Mouse (Mus musculus): ENCODE data around the gene Sipa1l3. TPM values are rescaled to one million over a fixed set of nuclear protein-coding genes. Genes with fewer than 3 reads are reported as not detected.

The Sipa1l3 gene
- polyA plus RNA-seq, 1 experiment from 2014 or later: 22.4 TPM

DNA sequence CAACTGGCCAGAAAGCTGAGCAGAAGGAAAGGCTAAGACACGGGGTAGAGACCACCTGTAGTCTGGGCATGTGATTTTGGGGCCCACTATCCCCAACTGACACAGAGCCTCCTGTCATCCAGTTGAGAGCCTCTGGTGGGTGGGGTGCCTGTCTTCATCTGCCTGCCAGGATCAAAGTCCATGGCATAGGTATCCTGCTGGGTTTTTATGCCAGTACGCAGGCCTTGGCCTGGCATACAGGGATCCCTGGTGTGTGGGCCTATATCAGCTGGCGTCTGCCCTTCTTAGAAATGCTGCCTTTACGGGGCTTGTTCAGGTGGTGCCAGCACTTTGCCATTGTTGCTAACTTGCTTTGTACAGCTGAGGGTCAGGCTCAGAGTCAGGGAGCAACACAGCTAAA is 123.3 kb downstream of the Sipa1l3 start:
- no peaks in the 10 kb centered on the region for H3K9me3 ChIP-seq
- no peaks in the 10 kb centered on the region for H3K27me3 ChIP-seq (replicated peaks)
- no peak overlapping the region for H3K9ac ChIP-seq
- H3K4me1 ChIP-seq: no peaks in the 10 kb centered on the region
- WGBS: 65% methylated on average over 4 of the region's 4 CpGs
- H3K36me3 ChIP-seq (replicated peaks): peaks cover 3% of the 10 kb centered on the region; the same call in 1 of the 2 replicates
- ATAC-seq (replicated peaks): no peak
- no peak overlapping the region for H3K27ac ChIP-seq
- H3K4me2 ChIP-seq: no peak overlapping the region
- H3K4me3 ChIP-seq: no peak overlapping the region

DNA sequence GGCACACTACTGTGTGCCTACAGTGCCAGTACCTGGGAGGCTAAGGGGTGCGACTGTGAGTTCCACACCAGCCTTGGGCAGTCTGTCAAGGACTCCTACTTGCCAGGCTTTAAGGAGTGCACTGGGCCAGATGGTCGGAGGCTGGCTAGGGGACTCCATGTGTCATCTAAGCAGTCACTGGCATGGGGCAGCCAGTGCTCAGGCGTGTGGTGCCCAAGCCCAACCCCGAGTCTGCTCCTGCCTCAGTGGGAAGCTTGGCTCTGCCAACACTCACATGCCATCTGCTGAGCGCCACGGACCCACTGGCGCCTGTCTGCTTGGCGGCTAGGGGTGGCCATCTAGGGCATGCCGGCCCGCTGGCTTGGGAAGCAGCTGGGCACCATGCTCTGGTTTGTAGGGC is 125.1 kb downstream of the Sipa1l3 start:
- WGBS: 88% methylated on average over 10 of the region's 10 CpGs
- Histone ChIP-seq H3K4me3 (no peak overlapping the region), H3K9me3 (no peaks in the 10 kb centered on the region), H3K4me2 (no peak overlapping the region), H3K9ac (no peak overlapping the region), H3K36me3 (replicated peaks) (0 out of 2 replicates have a peak, but pooled peaks cover 3% of the 10 kb centered on the region), H3K27me3 (replicated peaks) (no peaks in the 10 kb centered on the region), H3K27ac (no peak overlapping the region), H3K4me1 (no peaks in the 10 kb centered on the region)
- no peak for ATAC-seq (replicated peaks)

DNA sequence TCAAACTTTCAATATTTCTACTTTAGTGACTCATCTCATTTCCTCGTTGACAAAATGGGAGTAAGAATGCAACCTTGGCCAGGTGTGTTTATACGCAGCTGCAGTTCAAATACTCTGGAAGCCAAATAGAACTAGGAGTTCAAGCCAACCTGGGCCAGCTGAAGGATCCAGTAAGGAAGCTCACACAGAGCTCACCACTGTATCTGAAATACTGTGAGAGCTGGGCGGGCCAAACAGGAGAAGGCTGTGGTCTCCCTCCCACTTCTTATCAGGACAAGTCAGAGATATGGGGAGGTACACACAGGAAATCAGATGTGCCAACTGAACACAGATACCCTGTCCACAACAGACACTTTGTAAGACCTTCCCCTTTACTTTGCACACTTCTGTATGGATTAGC is 125.6 kb downstream of the Sipa1l3 start:
- H3K4me3 ChIP-seq: no peak overlapping the region
- H3K4me2 ChIP-seq: no peak overlapping the region
- no peak for ATAC-seq (replicated peaks)
- H3K27me3 ChIP-seq (replicated peaks): no peaks in the 10 kb centered on the region
- H3K9ac ChIP-seq: no peak overlapping the region
- 87% methylated on average over 3 of the region's 3 CpGs for WGBS
- H3K36me3 ChIP-seq (replicated peaks): 0 out of 2 replicates have a peak, but pooled peaks cover 3% of the 10 kb centered on the region
- H3K4me1 ChIP-seq: no peaks in the 10 kb centered on the region
- H3K27ac ChIP-seq: no peak overlapping the region
- H3K9me3 ChIP-seq: no peaks in the 10 kb centered on the region

DNA sequence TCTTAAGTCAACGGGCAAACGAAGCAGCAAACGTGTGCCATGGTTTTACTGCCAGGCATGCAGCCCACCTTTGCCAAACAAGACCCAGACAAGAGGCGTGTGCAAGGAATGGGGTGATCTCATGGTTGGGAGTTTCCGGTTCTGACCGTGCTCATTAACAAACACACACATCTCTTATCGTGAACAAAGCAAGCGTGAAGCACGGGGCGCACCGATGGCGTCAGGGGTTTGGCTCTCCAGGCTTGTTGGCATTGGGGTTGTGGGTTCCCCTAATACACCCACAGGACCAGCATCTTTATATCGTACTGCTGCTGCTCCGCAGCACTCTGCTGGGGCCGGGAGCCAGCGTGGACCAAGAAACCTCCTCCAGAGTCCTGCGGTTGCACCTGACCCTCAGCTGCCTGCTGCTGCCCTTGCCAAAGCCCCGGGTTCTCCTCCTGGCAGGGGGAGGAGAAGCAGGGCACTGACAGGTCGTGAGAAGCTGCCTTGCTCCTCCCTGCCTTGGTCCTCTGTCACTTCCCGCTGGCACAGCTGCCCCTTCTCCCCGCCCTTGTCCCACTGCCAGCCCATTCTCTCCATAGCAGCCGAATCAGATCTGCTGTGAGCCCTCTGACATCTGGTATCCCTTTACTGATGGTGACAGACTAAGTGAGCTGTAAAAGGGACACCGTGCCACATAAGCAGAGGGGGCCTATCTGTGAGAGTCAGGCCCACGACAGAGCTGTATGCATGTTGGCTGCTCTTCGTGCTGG is 126.5 kb downstream of the Sipa1l3 start:
- no peak for ATAC-seq (replicated peaks)
- WGBS: 77% methylated on average over 25 of the region's 25 CpGs
- no peak overlapping the region for H3K4me2 ChIP-seq
- H3K9me3 ChIP-seq: no peaks in the 10 kb centered on the region
- no peaks in the 10 kb centered on the region for H3K4me1 ChIP-seq
- H3K27ac ChIP-seq: no peak overlapping the region; the same call in 1 of the 2 replicates
- no peaks in the 10 kb centered on the region for H3K27me3 ChIP-seq (replicated peaks)
- 0 out of 2 replicates have a peak, but pooled peaks cover 3% of the 10 kb centered on the region for H3K36me3 ChIP-seq (replicated peaks)
- H3K4me3 ChIP-seq: no peak overlapping the region
- H3K9ac ChIP-seq: no peak overlapping the region

DNA sequence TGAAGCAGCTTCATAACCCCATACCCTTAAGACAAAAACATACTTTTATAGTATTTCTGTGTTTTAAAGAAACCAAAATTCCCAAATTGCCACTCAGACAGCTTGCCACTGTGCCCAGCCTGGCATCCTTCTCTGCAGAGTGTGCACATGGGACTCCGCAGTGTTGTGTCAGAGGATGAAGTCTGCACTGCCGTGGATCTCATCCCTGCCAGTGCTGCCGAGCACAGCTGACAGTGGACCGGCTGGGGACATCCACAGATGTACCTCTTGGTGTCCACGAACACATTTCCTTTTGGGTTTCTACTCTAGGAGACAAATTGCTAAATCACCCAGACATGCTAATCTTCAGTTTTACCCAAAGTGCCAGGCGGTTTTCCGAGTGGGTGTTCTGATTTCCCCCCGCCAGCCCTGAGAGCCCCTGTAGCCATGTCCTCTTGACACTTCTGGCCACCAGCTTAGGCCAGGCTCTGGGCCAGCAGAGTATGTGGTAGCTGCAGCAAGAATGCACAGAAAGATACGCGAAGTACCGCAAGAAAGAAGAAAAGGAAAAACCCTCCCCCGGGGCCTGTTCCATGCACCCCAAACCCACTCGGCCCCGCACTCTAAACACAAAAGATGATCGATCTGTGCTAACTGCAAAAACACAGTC is 127.2 kb downstream of the Sipa1l3 start:
- H3K4me2 ChIP-seq: no peak overlapping the region
- H3K4me1 ChIP-seq: no peaks in the 10 kb centered on the region
- H3K4me3 ChIP-seq: no peak overlapping the region
- H3K27ac ChIP-seq: no peak overlapping the region
- no peak overlapping the region for H3K9ac ChIP-seq
- 85% methylated on average over 15 of the region's 15 CpGs for WGBS
- 0 out of 2 replicates have a peak, but pooled peaks cover 7% of the 10 kb centered on the region for H3K36me3 ChIP-seq (replicated peaks)
- H3K27me3 ChIP-seq (replicated peaks): no peaks in the 10 kb centered on the region
- no peaks in the 10 kb centered on the region for H3K9me3 ChIP-seq
- ATAC-seq (replicated peaks): no peak

DNA sequence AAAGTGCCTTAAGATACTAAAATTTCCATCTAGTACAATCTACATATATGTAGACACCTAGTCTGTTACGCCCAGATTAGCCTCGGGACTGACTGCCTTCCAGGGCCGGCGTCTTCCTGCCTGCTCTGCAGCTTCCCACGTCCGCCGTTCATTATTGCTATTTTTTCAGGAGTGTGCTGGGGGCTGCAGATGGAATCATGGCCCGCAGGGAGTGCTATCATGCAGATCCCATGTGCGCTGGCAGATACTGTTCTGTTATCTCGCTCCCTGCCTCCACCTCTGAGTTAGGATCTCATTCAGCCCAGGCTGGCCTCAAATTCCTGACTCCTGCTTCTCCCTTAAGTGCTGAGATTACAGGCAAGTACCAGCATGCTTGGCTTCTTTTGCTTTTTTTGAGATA is 128.2 kb downstream of the Sipa1l3 start:
- no peak for ATAC-seq (replicated peaks)
- WGBS: 79% methylated on average over 10 of the region's 10 CpGs
- Histone ChIP-seq H3K9ac (no peak overlapping the region), H3K4me1 (no peaks in the 10 kb centered on the region), H3K36me3 (replicated peaks) (peaks cover 11% of the 10 kb centered on the region; the same call in 1 of the 2 replicates), H3K4me2 (no peak overlapping the region), H3K27me3 (replicated peaks) (no peaks in the 10 kb centered on the region), H3K9me3 (no peaks in the 10 kb centered on the region), H3K27ac (no peak overlapping the region), H3K4me3 (no peak overlapping the region)

DNA sequence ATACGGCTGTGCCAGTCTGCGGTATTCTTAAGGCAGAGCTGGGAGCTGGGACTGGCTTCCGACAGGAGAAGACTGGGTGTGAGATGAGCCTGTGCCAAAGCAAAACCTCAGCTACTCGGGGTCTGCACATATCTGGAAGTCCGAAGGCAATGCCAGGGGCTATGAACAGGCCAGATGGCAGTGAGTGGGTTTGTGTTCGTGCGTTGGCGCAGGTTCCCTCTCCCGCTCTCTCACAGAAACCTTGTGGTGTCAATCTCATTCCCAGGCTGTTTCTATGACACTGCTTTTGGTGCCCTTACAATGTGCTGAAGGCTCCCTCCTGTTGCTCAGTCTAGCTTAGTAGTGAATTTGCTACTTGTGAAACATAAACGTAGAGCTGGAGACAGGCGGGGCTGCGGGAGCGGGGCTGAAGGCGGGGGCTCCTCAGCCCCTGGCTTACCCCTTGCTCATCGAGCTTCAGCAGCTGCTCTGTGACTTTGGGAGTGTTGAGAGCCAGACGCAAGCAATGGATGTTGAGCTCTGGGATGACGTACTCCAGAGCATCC is 130.8 kb downstream of the Sipa1l3 start:
- Histone ChIP-seq H3K36me3 (replicated peaks) (peaks cover 16% of the 10 kb centered on the region; the same call in 1 of the 2 replicates), H3K27ac (no peak overlapping the region), H3K9ac (no peak overlapping the region), H3K27me3 (replicated peaks) (no peaks in the 10 kb centered on the region), H3K4me3 (no peak overlapping the region), H3K4me2 (no peak overlapping the region), H3K4me1 (peaks cover 6% of the 10 kb centered on the region; the same call in 1 of the 2 replicates), H3K9me3 (no peaks in the 10 kb centered on the region)
- ATAC-seq (replicated peaks): no peak
- 81% methylated on average over 17 of the region's 17 CpGs for WGBS

DNA sequence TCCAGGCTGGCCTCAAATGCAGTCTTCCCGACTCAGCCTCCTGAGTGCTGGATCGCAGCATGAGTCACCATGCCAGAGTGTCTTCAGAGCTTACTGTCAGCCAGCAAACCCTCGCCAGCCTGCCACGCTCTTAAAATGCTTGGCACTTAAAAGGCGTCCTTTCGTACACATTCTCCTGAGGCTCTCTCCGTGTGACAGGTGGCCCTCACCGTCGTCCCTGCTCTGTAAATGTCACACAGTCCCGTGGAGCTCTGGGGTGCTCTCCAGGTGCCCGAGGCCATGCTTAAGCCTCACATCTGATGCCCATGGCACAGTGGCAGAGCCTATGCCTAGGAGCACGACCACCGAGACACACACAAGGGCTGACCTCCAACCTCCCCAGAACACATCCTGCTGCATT is 132.1 kb downstream of the Sipa1l3 start:
- Histone ChIP-seq H3K27ac (no peak overlapping the region), H3K36me3 (replicated peaks) (peaks cover 17% of the 10 kb centered on the region; the same call in 1 of the 2 replicates), H3K9me3 (no peaks in the 10 kb centered on the region), H3K4me2 (no peak overlapping the region), H3K4me1 (peaks cover 6% of the 10 kb centered on the region; the same call in 1 of the 2 replicates), H3K4me3 (no peak overlapping the region), H3K9ac (no peak overlapping the region), H3K27me3 (replicated peaks) (no peaks in the 10 kb centered on the region)
- WGBS: 90% methylated on average over 13 of the region's 13 CpGs
- ATAC-seq (replicated peaks): no peak

DNA sequence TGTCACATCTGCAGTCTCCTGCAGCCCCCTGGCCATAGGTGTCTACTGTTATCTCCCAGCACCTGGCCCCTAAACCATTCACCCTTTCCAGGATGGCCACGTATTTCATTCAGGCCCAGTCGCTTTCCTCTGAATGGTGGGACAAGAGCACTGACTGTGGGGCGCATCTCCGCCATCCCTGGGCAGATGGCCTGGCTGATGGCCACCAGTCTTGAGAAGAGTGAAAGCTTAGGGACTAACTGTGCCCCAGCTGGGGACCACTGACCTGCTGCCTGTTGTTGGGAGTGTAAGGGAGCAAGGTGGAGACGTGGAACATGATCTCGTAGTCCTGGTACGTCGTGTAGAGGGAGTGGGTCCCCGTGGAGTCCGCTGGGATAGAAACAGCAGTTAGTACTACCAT is 132.7 kb downstream of the Sipa1l3 start:
- Histone ChIP-seq H3K9me3 (no peaks in the 10 kb centered on the region), H3K27ac (no peak overlapping the region), H3K27me3 (replicated peaks) (no peaks in the 10 kb centered on the region), H3K36me3 (replicated peaks) (peaks cover 22% of the 10 kb centered on the region; the same call in 1 of the 2 replicates), H3K4me3 (no peak overlapping the region), H3K4me2 (no peak overlapping the region), H3K4me1 (peaks cover 6% of the 10 kb centered on the region; the same call in 1 of the 2 replicates), H3K9ac (no peak overlapping the region)
- no peak for ATAC-seq (replicated peaks)
- WGBS: 87% methylated on average over 10 of the region's 10 CpGs

DNA sequence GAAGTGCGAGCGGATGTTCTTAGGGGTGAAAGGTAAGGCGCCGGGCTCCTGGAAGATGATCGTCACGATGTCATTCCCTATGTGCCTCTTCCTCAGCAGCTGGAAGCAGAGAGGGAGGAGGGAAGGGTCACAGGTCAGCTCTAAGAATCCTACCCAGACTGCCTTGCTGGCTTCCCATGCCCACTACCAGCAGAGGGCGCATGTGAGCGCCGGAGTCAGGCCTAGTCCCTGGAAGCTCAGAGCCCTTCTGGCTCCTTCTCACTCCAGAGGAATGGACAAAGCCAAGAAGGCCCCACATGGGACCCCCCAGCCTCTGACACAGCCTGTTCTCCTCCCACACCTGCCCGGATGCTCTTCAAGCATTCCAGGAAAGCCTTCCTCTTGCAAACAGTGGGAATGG is 135.2 kb downstream of the Sipa1l3 start:
- ATAC-seq (replicated peaks): peak; percentile 35
- peaks cover 22% of the 10 kb centered on the region; the same call in 1 of the 2 replicates for H3K36me3 ChIP-seq (replicated peaks)
- WGBS: 25% methylated on average over 10 of the region's 10 CpGs

DNA sequence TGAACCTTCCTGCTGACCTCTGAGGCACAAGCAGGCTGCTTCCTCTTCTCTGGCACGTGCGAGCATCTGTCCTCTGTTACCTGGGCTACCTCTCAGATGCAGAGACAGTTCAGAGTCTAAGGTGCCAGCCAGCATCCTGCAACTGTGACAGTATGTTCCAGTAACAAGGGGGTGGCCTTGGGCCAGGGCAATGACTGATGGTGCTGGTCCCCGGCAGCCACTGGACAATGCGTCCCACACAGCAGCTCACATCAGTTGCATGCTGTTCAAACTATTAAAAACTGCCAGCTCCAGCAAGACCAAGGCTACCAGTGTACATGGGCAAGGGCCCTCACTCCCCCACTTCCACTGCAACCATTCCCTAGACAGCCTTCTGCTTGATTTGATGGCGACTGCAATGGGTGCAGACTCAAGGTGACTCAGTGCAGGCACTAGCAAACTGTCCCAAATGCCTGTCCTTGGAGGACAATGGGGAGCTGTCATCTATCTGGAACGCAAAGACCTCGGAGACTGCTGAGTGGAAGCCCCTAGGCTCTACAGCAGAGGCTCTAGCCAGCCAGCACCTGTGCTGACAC is 136.9 kb downstream of the Sipa1l3 start:
- H3K4me2 ChIP-seq: no peak overlapping the region
- no peaks in the 10 kb centered on the region for H3K9me3 ChIP-seq
- no peak overlapping the region for H3K9ac ChIP-seq
- H3K27me3 ChIP-seq (replicated peaks): no peaks in the 10 kb centered on the region
- WGBS: 93% methylated on average over 7 of the region's 7 CpGs
- no peak overlapping the region for H3K4me3 ChIP-seq
- ATAC-seq (replicated peaks): no peak
- H3K4me1 ChIP-seq: peaks cover 6% of the 10 kb centered on the region; the same call in 1 of the 2 replicates
- no peak overlapping the region for H3K27ac ChIP-seq
- H3K36me3 ChIP-seq (replicated peaks): peaks cover 31% of the 10 kb centered on the region; the same call in 1 of the 2 replicates

More for the DNA sequence above, 135.2 kb downstream of the Sipa1l3 start:
- Histone ChIP-seq H3K9ac (no peak overlapping the region), H3K4me1 (peaks cover 6% of the 10 kb centered on the region; the same call in 1 of the 2 replicates), H3K4me2 (no peak overlapping the region), H3K27ac (no peak overlapping the region), H3K27me3 (replicated peaks) (no peaks in the 10 kb centered on the region), H3K9me3 (no peaks in the 10 kb centered on the region), H3K4me3 (no peak overlapping the region)

DNA sequence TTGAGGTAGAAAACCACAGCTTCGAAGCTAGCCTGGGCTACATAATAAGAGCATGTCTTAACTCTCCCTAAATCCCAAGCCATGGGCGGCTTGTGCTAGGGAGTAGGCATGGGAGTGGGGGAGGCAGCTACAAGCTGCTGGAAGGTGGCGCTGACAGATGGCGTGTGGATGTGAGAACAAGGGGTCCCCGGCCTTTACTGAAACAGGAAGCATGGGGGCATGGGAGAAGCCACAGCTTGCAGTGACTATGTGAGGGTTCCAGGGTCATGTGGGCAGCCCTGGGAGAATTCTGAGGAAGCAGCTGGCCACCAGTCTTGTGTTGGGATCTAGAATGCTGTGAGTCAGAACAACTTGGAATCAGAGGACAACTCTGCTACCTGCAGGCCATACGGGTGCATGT is 144.4 kb downstream of the Sipa1l3 start:
- no peaks in the 10 kb centered on the region; the same call in 1 of the 2 replicates for H3K4me1 ChIP-seq
- ATAC-seq (replicated peaks): no peak
- no peak overlapping the region for H3K9ac ChIP-seq
- no peak overlapping the region for H3K4me2 ChIP-seq
- H3K27me3 ChIP-seq (replicated peaks): no peaks in the 10 kb centered on the region
- H3K27ac ChIP-seq: no peak overlapping the region
- H3K9me3 ChIP-seq: no peaks in the 10 kb centered on the region
- peaks cover 17% of the 10 kb centered on the region; the same call in 1 of the 2 replicates for H3K36me3 ChIP-seq (replicated peaks)
- WGBS: 91% methylated on average over 6 of the region's 6 CpGs
- H3K4me3 ChIP-seq: no peak overlapping the region

All from midbrain, embryonic 15.5 days (tissue).